Mouse (Mus musculus) left cerebral cortex, postnatal 36 days (tissue): ENCODE data around the gene Gng8. TPM values are rescaled to one million over a fixed set of nuclear protein-coding genes. Genes with fewer than 3 reads are reported as not detected.
A peak's percentile ranks its signal among the peaks of the same experiment; 100 is the strongest.

ENCODE experiments used
- DNase-seq, 2 experiments: peaks; one replicate each; pipeline ENCODE4 v3.0.0; 2021 to 2022; ENCODE audit warnings: low spot score in 2 of 2, mixed read lengths in 1 of 2
- intact Hi-C: fragments of 180-260 bp; cut with DNase I; formaldehyde crosslinking; loops from one replicate; pipeline ENCODE4 v1.15.1; 2025
- total RNA-seq, 2 experiments: library from RNA; stranded (reverse); gene quantifications; 2 replicates each; pipeline ENCODE4 v1.2.3; 2021

The Gng8 gene
- total RNA-seq, 2 experiments from 2014 or later = 2.8 to 4.0 TPM

DNA sequence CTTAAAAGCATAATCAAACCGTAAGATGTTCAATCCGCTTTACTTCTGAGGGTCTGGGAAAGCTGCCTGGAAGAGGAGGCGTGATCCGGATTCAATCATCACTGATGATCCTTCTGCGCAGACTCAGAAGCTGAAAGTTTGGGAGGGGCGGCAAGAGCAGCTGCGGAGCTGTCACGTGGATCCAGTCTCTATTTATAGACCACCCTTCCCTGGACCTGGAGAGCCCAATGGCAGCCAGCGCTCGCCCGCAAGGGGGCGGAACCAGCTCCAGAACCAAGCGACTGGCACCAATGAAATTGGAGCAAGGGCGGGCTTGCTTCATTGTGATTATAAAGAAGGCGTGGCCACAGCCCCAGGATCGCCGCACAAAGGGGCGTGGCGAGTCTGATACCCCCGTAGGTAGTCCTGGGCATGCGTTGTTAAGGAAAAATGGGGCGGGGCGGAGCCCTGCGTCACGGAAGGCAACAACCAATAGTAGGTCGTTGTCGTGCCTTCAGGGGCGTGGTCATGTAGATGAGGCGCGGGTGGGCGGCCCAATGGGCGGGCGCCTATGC, 16.8 kb upstream of the Gng8 start:
- intact Hi-C loops = loop anchor here (2.0 kb wide), 1 partner anchor 16 kb away; the partner anchor contains the start of gene Gng8
- peak; percentile 100 for DNase-seq

DNA sequence AGATGAGACGGTGACA, 16.5 kb upstream of the Gng8 start, which contains the start of gene Dact3:
Gene Dact3, plus strand, starts transcription at position 8 of the 16 bp plus-strand sequence.
- intact Hi-C loops = loop anchor here (2.0 kb wide), 1 partner anchor 16 kb away; the partner anchor contains the start of gene Gng8
- DNase-seq = no peak

DNA sequence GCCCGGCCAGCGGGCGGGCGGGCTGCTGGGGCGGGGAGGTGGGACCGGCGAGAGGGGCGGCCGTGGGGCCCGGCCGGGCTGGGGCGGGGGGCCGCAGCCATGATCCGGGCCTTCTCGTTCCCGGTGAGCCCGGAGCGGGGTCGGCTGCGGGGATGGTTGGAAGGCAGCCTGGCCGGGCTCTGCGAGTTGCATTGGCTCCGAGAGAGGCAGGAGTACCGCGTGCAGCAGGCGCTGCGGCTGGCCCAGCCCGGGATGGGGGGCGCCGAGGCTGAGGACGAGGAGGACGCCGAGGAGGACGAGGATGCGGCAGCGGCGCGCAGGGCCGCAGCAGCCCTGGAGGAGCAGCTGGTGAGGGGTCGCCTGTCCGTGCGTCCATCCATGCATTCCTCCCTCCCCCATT, 16.3 kb upstream of the Gng8 start:
- intact Hi-C loops = loop anchor here (2.0 kb wide), 1 partner anchor 15 kb away; the partner anchor contains the start of gene Gng8
- no peak for DNase-seq

DNA sequence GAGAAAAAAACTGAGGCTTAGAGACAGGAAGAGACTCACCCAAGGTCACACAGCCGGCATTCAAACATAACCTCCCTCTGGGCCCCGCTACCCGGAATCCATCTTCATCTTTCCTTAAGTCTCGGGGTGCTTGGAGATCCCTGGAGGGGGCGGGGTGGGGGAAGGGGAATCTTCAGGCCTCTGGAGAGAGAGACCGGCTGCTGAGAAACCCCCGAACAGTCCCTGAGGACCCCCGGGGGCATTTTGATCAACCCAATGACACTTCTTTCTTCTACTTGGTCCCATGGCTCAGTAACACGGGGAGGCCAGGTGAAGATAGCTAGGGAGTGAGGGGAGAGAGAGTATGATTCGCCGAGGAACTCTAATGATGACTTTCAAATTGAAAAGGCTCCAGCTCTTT, 15.6 kb upstream of the Gng8 start:
- DNase-seq = no peak
- intact Hi-C loops = no loop called here

DNA sequence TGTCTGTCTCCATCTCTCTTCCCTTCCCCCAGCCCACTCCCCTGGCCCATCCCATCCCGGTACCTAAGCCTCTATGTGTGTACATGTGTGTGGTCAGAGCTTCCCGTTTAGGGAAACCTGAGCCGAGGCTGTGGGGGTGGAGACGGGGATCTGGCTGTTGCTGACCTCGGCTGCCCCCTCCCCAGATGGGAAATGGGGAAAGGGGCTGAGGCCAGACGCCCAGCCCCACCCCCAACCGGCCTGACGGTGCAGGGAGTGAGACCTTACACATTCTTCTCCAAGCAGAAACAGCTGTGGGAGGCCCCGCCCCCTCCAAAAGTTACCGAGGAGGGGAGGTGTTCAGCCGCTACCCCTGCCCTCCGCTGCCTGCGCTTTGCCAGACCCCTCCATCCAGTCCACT, 15.0 kb upstream of the Gng8 start:
- intact Hi-C loops = no loop called here
- DNase-seq = no peak

DNA sequence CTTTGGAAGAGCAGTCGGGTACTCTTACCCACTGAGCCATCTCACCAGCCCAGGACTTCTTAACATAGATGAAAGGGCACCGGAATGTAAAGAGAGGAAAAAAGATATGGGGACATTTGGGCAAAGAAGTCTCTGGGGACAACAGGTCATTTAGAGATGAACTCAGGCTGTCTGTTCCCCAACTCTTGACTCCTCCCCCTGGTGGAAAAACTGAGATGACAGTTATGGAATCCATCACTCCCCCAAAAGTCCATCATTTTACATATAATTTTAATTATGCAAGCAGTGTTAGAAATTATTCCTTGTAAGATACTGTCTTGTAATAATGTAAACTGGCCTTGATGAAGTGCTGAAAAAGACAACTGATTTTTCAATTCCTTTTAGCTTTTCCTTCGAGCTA, 13.9 kb upstream of the Gng8 start:
- intact Hi-C loops = no loop called here
- no peak for DNase-seq

DNA sequence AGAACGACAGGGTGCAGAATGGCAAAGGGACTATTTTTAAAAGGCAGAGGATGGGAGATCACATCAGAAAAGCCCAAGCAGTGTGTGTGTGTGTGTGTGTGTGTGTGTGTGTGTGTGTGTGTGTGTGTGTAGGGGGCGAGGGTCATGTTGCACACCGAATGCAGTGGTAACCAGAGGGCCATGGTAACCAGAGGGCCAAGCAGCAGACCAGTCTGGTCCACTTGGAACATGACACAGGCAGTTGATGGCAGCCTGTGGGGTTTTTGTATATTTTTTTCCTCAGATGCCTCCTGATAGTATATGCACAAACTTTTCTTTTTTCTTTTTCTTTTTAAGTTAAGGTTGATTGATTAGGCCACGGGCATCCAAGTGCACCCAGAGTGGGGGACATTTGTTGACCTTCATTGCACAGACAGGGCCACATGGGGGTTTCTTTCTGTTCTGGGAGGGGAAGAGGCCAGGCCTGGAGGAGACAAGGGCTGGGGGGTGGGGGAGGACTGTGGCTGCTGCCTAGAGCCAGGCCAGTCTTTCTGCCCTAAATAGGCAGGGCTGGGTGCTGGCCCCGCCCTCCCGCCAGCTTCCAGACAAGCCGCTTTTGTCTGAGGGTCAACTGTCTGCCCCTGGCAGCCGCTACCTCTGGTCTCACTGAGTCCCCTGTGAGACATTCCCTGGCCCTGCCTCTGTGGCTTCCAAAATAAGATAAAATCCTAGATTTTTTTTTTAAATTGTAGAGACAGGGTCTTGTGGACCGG, 11.6 kb upstream of the Gng8 start:
- intact Hi-C loops = loop anchor here (10.0 kb wide), 1 partner anchor 135 kb away; no protein-coding TSS in a partner anchor

DNA sequence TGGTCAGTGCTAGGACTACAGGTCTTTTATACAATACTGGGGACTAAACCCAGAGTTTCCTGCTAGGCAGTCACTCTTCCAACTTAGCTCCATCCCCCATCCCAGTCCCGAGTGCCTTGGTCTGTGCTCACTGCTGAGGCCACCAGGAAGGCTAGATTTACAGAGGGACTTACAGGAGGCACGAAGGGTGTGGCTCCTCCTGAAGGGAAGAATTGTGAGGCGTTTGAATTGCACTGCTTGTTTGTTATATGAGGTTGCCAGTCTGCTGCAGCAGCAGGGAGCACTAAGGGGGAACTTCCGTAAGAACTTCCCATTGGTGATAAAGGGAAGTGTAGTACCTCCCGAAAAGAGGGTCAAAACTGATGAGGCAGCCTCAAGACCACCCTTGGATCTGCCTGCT, 11.0 kb upstream of the Gng8 start:
- DNase-seq = no peak

More for the DNA sequence above, 11.6 kb upstream of the Gng8 start:
- no peak for DNase-seq

DNA sequence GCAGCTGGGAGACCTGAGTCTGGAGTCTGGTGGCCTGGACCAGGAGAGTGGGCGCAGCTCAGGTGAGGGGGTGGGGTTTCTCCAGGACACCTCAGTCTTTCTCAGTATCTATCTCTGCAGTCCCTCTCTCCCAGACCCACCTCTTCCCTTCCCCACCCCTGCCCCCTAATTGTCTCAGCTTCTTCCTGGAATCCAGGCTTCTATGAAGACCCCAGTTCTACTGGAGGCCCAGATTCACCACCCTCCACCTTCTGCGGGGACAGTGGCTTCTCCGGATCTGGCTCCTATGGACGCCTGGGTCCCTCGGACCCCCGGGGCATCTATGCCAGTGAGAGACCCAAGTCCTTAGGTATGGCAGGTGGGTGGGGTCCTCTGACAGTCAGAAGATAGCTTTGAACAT, 8.4 kb upstream of the Gng8 start:
- intact Hi-C loops = loop anchor here (10.0 kb wide), 1 partner anchor 138 kb away; no protein-coding TSS in a partner anchor

More for the DNA sequence above, 11.0 kb upstream of the Gng8 start:
- intact Hi-C loops = loop anchor here (10.0 kb wide), 1 partner anchor 136 kb away; no protein-coding TSS in a partner anchor

DNA sequence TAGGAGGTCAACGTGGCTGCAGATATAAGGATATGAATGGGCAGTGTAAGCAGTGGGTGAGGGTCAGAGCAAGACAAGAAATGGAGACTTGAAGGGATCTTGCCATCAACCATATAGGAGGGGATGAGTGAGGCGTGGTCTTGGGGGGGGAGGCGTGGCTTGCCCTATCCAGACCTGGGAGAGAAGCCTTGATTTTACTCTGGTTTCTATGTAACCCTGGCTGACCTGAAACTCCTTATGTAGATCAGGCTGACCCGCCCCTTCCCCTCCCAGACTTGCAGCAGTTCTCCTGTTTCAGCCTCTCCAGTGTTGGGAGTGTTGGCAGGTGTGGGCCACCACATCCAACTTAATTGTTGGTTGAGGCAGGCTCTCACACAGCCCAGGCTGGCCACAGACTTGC, 7.3 kb upstream of the Gng8 start:
- no peak for DNase-seq
- intact Hi-C loops = loop anchor here (10.0 kb wide), 1 partner anchor 140 kb away; no protein-coding TSS in a partner anchor

More for the DNA sequence above, 8.4 kb upstream of the Gng8 start:
- DNase-seq = no peak

DNA sequence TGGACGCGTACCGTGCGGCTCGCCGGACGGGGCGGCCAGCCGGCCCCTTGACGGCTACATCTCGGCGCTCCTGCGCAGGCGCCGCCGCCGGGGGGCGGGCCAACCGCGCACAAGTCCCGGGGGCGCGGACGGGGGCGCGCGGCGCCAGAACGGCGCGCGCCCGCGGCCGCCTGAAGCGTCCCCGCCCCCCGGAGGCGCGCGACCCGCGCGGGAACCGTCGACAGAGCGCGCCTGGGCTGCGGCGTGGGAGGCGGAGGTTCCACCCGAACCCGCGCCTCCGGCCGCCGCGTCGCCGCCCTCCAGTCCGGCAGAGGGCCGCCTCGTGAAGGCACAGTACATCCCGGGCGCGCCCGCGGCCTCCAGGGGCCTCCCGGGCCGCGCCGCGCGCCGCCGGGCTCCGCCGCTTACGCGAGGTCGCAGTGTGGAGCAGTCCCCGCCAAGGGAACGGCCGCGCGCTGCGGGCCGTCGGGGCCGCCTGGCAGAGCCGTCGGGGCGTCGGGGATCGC, 6.3 kb upstream of the Gng8 start:
- no peak for DNase-seq
- intact Hi-C loops = loop anchor here (10.0 kb wide), 1 partner anchor 141 kb away; no protein-coding TSS in a partner anchor

DNA sequence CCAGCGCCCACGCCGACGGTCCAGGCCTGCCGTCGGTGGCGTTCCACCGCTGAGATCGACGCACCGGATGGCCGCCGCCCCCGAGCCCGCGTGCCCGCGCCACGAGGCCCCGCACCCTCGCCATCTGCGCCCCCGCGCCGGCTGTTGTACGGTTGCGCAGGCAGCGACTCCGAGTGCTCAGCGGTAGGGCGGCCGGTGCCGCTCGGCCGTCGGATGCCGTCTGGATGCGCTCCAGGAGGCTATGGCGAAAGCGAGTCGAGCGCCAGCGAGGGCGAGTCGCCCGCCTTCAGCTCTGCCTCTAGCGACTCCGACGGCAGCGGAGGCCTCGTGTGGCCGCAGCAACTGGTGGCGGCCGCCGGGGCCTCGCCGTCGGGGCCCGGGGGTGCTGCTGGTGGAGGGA, 5.7 kb upstream of the Gng8 start:
- intact Hi-C loops = loop anchor here (10.0 kb wide), 1 partner anchor 141 kb away; no protein-coding TSS in a partner anchor
- DNase-seq = no peak

DNA sequence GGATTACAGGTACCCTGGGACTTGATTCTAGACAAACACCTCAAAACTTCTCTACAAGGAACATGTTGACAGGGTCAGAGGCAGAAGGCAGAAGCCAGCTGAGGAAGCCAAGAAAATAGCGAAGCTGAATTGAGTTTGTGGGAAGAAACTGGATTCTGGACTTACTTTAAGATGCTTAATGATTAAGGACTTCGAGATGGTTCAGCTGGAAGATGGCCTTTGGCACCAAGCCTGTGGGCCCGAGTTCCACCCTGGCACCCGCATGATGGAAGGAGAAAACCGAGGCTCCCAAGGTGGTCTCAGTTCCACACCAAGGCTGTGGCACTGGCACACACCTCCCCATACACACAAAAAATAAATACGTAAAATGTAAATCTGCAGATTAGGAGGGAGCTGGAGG, 1.1 kb upstream of the Gng8 start:
- no peak for DNase-seq
- intact Hi-C loops = loop anchor here (2.0 kb wide), 1 partner anchor 16 kb away; the partner anchor contains the start of gene Dact3

DNA sequence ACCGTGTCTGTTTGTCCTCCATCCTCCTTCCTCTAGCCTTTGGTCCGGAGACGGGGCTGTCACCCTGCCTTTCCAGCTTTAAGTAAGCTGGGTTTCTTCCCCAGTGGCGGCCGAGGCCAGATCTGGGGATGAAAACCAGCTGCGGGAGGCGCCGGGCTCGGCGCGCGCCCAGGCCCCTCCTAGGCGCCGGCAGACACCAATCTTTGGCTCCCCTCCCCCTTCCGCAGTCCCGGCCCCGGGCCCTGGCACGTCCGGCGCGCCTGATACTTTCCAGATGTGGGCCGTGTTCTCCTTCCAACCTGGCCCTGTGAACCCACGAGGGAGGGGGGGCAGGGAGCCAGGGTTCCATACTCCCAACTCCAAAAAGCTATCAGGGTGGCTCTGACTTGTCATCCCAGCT, 642 bp upstream of the Gng8 start:
- intact Hi-C loops = loop anchor here (2.0 kb wide), 1 partner anchor 16 kb away; the partner anchor contains the start of gene Dact3
- DNase-seq = no peak

DNA sequence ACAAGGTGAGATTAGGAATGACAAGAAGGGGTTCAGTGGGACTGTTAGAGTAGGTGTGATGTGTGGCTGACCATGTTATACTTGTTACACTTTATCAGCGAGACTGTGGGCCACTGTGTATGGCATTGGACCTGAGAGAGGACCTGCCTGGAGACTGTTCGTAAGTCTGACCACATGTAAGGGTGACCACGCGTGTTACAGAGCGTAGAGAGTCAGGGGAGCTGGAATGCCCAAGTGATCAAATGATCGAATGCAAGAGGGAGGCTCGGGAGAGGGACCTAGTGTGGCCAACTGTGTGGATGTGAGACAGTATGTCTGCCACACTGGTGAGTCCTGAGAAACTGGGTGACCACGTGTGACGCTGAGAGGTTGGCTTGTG, 755 bp downstream of the Gng8 start:
- no peak for DNase-seq
- intact Hi-C loops = no loop called here

DNA sequence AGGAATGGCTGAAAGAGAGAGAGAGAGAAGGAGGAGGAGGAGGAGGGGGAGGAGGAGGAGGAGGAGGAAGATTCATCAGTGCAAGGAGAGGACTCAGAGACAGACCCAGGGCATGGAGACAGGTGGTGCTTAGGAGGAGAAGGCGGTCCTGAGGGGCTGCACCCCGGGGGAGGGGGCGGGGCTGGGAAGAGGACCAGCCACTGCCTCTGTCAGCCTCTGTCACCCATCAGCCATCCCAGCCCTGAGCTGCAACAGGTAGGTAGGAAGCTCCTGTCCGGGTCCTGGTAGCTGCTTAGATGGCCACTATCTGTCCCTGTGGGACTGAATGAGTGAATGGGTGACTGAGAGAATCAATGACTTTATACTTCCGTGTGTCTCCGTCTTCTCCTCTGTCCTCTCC, 2.0 kb downstream of the Gng8 start:
- DNase-seq = no peak
- intact Hi-C loops = no loop called here

DNA sequence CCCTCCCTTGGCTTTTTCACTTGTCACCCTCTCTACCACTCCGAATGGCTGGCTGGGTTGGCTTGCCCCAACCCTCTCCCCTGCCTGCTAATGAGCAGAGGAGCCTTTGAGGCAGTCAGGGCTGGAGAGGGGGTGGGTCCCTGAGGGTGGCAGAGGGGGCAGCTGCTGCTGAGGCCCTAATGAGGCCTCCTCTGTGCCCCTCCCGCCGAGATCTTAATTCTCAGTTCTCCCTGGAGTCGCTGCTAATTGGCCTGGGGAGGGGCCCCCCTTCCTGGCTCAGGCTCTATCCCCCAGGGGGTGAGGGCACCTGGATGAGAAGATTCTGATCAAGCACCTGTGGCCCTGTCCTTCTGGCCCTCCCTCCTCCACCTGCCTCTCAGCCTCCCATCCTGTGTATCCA, 2.7 kb downstream of the Gng8 start:
- DNase-seq = no peak
- intact Hi-C loops = no loop called here

DNA sequence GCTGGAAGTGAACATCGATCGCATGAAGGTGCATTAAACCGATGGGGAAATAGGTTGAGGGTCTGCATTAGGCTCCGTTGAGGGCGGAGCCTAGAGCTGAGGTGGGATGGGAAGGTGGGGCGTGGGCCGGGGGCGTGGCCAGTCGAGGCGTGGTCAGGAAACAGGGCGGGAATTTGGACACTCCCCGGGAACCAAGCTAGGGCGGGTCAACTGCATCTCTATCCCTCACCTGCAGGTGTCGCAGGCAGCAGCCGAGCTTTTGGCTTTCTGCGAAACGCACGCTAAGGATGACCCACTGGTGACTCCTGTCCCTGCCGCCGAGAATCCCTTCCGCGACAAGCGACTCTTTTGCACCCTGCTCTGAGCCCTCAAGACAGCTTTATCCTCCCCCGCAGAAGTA, 3.4 kb downstream of the Gng8 start:
- intact Hi-C loops = loop anchor here (1.0 kb wide), 1 partner anchor 18 kb away; no protein-coding TSS in a partner anchor
- peak; percentile 71 to 72 for DNase-seq

DNA sequence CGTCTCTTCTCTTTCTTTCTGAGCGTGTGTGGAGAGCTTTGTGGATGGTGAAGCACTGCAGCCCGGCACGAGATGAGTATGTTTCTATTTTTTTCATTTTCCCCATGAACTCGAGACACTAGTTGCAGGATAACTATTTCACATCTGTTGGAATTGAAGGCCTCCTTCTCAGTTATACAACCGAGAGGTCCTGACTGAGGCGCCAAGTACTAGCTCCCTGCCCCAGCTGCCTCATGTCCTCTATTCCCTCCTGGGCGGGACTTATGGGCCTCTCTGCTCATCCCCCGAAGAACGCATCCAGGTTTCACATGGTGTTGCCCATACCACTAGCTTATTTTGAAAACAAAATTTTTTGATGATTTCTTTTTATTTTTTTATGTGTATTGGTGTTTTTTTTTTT, 3.9 kb downstream of the Gng8 start:
- intact Hi-C loops = loop anchor here (1.0 kb wide), 1 partner anchor 18 kb away; no protein-coding TSS in a partner anchor
- no peak for DNase-seq

DNA sequence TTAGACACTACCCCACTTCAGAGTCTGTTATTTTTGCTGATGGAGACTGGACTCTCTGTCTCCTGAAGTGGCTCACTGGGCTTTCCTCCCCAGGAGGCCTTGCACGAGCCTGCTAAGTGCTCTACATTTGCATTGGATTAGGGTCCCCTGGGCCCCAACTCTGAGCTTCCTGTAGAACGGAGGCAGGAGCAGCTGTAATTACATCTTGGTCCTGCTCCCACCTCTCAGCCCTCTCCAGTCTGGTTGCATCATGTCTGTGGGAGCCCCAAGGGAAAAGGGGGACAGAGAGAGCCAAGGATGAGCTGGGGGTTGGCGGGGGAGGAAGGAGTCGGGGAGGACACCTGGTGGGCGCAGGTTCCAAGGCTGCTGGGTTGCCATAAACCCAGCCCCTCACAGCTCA, 8.9 kb downstream of the Gng8 start:
- no peak for DNase-seq
- intact Hi-C loops = no loop called here

DNA sequence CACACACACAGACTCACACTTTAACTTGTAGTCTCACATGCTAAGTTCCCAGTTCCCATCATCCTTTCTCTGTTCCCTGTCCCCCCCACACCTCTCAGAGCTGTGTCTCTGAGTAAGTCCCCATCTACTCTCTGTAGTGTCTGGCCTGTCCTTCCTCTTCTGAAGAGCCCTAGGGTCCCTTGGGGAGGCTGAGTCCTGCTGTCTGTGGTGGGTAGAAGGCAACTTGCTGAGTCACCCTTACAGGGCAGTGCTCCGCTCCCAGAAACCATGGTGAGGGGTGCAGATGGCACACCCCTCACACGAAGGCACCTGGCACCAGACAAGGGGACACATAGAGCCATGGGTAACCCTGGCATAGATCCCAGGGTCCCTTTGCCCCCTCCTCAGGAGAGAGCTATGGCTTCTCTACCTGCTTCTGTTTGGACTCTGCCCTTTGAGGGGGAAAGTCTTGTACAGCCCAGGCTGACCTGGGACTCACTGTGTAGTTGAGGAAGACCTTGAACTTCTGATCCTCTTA, 11.9 kb downstream of the Gng8 start:
- intact Hi-C loops = no loop called here
- DNase-seq = no peak
